Mouse (Mus musculus) kidney, embryonic 14.5 days (tissue): ENCODE results near the gene Vapb. TPM values are rescaled to one million over a fixed set of nuclear protein-coding genes. Genes with fewer than 3 reads are reported as not detected.
"Not testable (repeated sequence)": the region's sequence is repeated elsewhere in the genome, so short reads cannot be mapped to it uniquely, and the experiment has no call there.

ENCODE experiments used
- ATAC-seq: fragments of 200-750 bp; cut with Nextera tagmentation; 2 replicates; pipeline ENCODE4 v1.8.0; 2017; ENCODE audit warnings: moderate number of reproducible peaks, mild to moderate bottlenecking, moderate TSS enrichment, moderate library complexity; ENCODE audit not compliant: low FRiP score, low TSS enrichment
- H3K27ac ChIP-seq: fragments of 300-500 bp; sonication (generic); 2 replicates; pipeline ENCODE4 v1.5.1; 2014; ENCODE audit warnings: low read depth, mild to moderate bottlenecking, low read length, moderate library complexity, mixed read lengths
- H3K27me3 ChIP-seq: fragments of 300-500 bp; sonication (generic); 2 replicates; pipeline ENCODE4 v1.6.1; 2014; ENCODE audit warnings: mild to moderate bottlenecking, low read length; ENCODE audit not compliant: control insufficient read depth, insufficient read depth
- H3K36me3 ChIP-seq: fragments of 300-500 bp; sonication (generic); 2 replicates; pipeline ENCODE4 v1.6.1; 2014; ENCODE audit warnings: low read length, mixed read lengths; ENCODE audit not compliant: control insufficient read depth, insufficient read depth
- H3K4me1 ChIP-seq: fragments of 300-500 bp; sonication (generic); 2 replicates; pipeline ENCODE4 v1.6.1; 2014; ENCODE audit warnings: low read length, mixed read lengths; ENCODE audit not compliant: control insufficient read depth, insufficient read depth
- H3K4me2 ChIP-seq: fragments of 300-500 bp; sonication (generic); replicated peaks from 2 replicates; pipeline ENCODE4 v1.6.1; 2014; ENCODE audit warnings: low read depth, mild to moderate bottlenecking, low read length
- H3K4me3 ChIP-seq: fragments of 300-500 bp; sonication (generic); 2 replicates; pipeline ENCODE4 v1.5.1; 2014; ENCODE audit warnings: mild to moderate bottlenecking, low read length
- H3K9ac ChIP-seq: fragments of 300-500 bp; sonication (generic); 2 replicates; pipeline ENCODE4 v1.6.1; 2014; ENCODE audit warnings: low read depth, mild to moderate bottlenecking, low read length, moderate library complexity
- H3K9me3 ChIP-seq: fragments of 300-500 bp; sonication (generic); 2 replicates; pipeline ENCODE4 v1.6.1; 2016; ENCODE audit warnings: low read length; ENCODE audit not compliant: control insufficient read depth
- WGBS: fragments of 180-500 bp; shearing (Covaris S2); extraction: QIAGEN DNeasy Blood & Tissue Kit; methylation state at CpG from one replicate; pipeline ENCODE4 v1.1.7; 2014; 5-methylcytosine and 5-hydroxymethylcytosine counted together
- polyA plus RNA-seq: library from polyadenylated mRNA; unstranded; fragments of >200 nt; fragmentation: Nextera tagmentation; extraction: Ambion mirVana; gene quantifications from 2 replicates; pipeline ENCODE4 v1.2.1, GENCODE M21; 2014

Vapb gene
- polyA plus RNA-seq, 1 experiment from 2014 or later = 9.3 TPM

DNA sequence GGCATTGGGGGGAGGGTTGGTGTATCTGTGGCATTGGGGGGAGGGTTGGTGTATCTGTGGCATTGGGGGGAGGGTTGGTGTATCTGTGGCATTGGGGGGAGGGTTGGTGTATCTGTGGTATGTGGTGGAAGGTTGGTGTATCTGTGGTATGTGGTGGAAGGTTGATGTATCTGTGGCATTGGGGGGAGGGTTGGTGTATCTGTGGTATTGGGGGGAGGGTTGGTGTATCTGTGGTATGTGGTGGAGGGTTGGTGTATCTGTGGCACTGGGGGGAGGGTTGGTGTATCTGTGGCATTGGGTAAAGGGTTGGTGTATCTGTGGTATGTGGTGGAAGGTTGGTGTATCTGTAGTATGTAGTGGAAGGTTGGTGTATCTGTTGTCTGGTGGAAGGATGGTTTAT is 29.7 kb upstream of the Vapb start:
- peaks cover 19% of the 10 kb centered on the region; the same call in 1 of the 2 replicates for H3K36me3 ChIP-seq
- ATAC-seq = not testable (repeated sequence)

DNA sequence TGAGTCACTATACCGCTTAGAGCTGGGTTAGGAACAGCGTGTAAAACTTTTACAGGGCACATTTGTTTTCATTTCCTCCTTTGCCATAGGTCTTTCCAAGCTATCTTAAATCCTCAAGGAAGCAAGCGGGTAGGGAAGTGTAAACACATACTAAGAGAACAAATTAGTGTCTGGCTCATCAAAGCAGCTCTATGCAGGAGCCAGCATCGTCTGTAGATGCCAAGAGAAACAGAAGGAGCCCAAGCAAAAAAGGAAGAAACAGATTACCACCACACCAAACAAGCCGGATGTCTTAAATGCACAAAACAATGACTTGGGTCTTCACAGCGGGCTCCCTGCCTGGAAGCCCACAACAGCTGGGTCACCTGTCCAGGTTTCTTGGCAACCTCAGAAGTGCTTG is 27.1 kb upstream of the Vapb start:
- Histone ChIP-seq H3K27me3 (no peaks in the 10 kb centered on the region), H3K9ac (no peak overlapping the region), H3K4me1 (0 out of 2 replicates have a peak, but pooled peaks cover 5% of the 10 kb centered on the region), H3K36me3 (peaks cover 4% of the 10 kb centered on the region; the same call in 1 of the 2 replicates), H3K4me2 (no peak overlapping the region), H3K27ac (no peak overlapping the region), H3K9me3 (no peaks in the 10 kb centered on the region), H3K4me3 (no peak overlapping the region)
- 73% methylated on average over 6 of the region's 6 CpGs for WGBS
- ATAC-seq = no peak

More for the DNA sequence above, 29.7 kb upstream of the Vapb start:
- not testable (repeated sequence) for H3K9me3 ChIP-seq, H3K27me3 ChIP-seq, H3K27ac ChIP-seq, H3K4me3 ChIP-seq, H3K4me1 ChIP-seq, H3K4me2 ChIP-seq, H3K9ac ChIP-seq

- WGBS = 46% methylated on average over 10 of the region's 10 CpGs
- no peak overlapping the region for H3K4me2 ChIP-seq
- 0 out of 2 replicates have a peak, but pooled peaks cover 5% of the 10 kb centered on the region for H3K4me1 ChIP-seq
- H3K9ac ChIP-seq = no peak overlapping the region
- H3K36me3 ChIP-seq = no peaks in the 10 kb centered on the region
- H3K27me3 ChIP-seq = no peaks in the 10 kb centered on the region
- no peaks in the 10 kb centered on the region for H3K9me3 ChIP-seq
- no peak overlapping the region for H3K4me3 ChIP-seq
- 0 out of 2 replicates have a peak overlapping the region, but pooled peaks have one; percentile 4 for H3K27ac ChIP-seq
- no peak for ATAC-seq
Observed at GRCm38 (mm10) chr2:173712656-173713055, 24.7 kb upstream of the Vapb start.

GRCm38 (mm10) chr2:173713241-173713640 is 24.1 kb upstream of the Vapb start:
- Histone ChIP-seq H3K27me3 (no peaks in the 10 kb centered on the region), H3K4me1 (0 out of 2 replicates have a peak, but pooled peaks cover 5% of the 10 kb centered on the region), H3K36me3 (no peaks in the 10 kb centered on the region), H3K9ac (no peak overlapping the region), H3K4me3 (no peak overlapping the region), H3K27ac (no peak overlapping the region), H3K9me3 (no peaks in the 10 kb centered on the region), H3K4me2 (no peak overlapping the region)
- WGBS = 76% methylated on average over 4 of the region's 4 CpGs
- no peak for ATAC-seq

GRCm38 (mm10) chr2:173714620-173715218 is 22.6 kb upstream of the Vapb start:
- ATAC-seq = no peak
- Histone ChIP-seq H3K36me3 (no peaks in the 10 kb centered on the region), H3K4me2 (no peak overlapping the region), H3K9ac (no peak overlapping the region), H3K9me3 (no peaks in the 10 kb centered on the region), H3K4me1 (0 out of 2 replicates have a peak, but pooled peaks cover 5% of the 10 kb centered on the region), H3K4me3 (no peak overlapping the region), H3K27ac (no peak overlapping the region), H3K27me3 (no peaks in the 10 kb centered on the region)
- 74% methylated on average over 8 of the region's 8 CpGs for WGBS

GRCm38 (mm10) chr2:173716966-173717365 is 20.3 kb upstream of the Vapb start:
- 93% methylated on average over 5 of the region's 5 CpGs for WGBS
- H3K4me3 ChIP-seq = no peak overlapping the region

GRCm38 (mm10) chr2:173719115-173719514 is 18.2 kb upstream of the Vapb start, which contains the start of gene 1700010B08Rik:
Gene 1700010B08Rik (plus strand): TSS chr2:173719415.
- not testable (repeated sequence) for ATAC-seq, H3K9ac ChIP-seq

More at GRCm38 (mm10) chr2:173716966-173717365, 20.3 kb upstream of the Vapb start:
- Histone ChIP-seq H3K9me3 (no peaks in the 10 kb centered on the region), H3K9ac (no peak overlapping the region), H3K4me2 (no peak overlapping the region), H3K4me1 (0 out of 2 replicates have a peak, but pooled peaks cover 5% of the 10 kb centered on the region), H3K36me3 (no peaks in the 10 kb centered on the region), H3K27me3 (no peaks in the 10 kb centered on the region), H3K27ac (no peak overlapping the region)
- ATAC-seq = no peak

DNA sequence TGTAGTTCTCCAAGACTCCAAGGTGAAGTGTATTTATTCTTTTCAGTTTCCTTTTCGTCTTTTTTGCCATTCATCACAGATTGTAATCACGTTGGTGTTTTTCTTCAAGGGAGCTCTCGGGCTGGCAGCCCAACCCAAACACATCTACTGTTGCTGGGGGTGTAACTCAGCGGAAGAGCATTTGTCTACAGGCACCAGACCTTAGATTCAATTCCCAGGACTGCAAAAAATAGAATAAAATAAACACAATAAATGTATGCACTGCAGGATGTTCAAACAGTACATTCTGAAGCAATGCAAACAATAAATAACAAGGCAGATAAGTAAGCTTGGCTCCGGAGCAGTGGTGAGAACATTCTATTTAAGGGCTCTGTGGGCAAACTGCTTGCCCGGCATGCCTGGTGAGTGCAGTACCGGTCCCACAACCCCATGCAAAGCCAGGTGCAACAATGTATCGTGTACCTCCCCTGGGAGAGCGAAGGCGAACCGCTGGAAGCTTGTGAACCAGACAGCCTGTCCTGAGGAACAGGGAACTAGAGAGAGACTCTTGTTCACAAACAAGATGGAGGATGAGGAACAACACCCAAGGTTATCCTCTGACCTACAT is 15.0 kb upstream of the Vapb start:
- WGBS = 72% methylated on average over 11 of the region's 11 CpGs
- no peak for ATAC-seq
- Histone ChIP-seq H3K4me3 (no peak overlapping the region), H3K4me1 (peaks cover 13% of the 10 kb centered on the region; the same call in 1 of the 2 replicates), H3K9ac (no peak overlapping the region), H3K4me2 (no peak overlapping the region), H3K27me3 (no peaks in the 10 kb centered on the region), H3K27ac (no peak overlapping the region), H3K36me3 (no peaks in the 10 kb centered on the region), H3K9me3 (no peaks in the 10 kb centered on the region)

More at GRCm38 (mm10) chr2:173719115-173719514, 18.2 kb upstream of the Vapb start, which contains the start of gene 1700010B08Rik:
- H3K4me1 ChIP-seq, H3K27me3 ChIP-seq, H3K27ac ChIP-seq, H3K4me3 ChIP-seq, H3K9me3 ChIP-seq, H3K4me2 ChIP-seq, H3K36me3 ChIP-seq: not testable (repeated sequence)
- WGBS = 85% methylated on average over 6 of the region's 7 CpGs

DNA sequence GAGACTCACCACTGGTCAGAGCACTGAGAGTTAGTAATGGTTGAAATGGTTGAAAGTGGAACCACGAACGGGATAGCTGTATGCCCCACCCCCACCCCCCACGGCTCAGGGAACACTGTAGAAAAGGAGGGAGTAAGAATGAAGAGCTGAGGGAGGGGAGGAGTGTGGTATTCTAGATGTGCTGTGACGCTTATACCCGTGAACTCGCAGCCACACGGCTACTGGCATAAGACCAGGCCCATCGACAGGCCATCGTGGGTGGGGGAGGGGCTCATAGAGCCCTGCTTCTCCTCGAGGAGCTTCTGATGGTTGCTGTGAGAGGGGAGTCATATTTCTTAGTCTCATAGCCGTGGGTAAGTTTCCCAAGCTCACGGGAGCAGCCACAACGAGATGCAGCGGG is 12.9 kb upstream of the Vapb start:
- Histone ChIP-seq H3K9me3 (no peaks in the 10 kb centered on the region), H3K4me3 (no peak overlapping the region), H3K27me3 (no peaks in the 10 kb centered on the region), H3K4me2 (no peak overlapping the region), H3K27ac (no peak overlapping the region), H3K36me3 (no peaks in the 10 kb centered on the region), H3K4me1 (peaks cover 13% of the 10 kb centered on the region; the same call in 1 of the 2 replicates), H3K9ac (no peak overlapping the region)
- 28% methylated on average over 14 of the region's 14 CpGs for WGBS
- peak; percentile 47 for ATAC-seq
